Mouse (Mus musculus) urinary bladder, adult 18-20 months (tissue): ENCODE data around the gene Foxred1.
A peak's percentile ranks its signal among the peaks of the same experiment; 100 is the strongest.

Experiments
- DNase-seq, 2 experiments: peaks; one replicate each; pipeline ENCODE4 v3.0.0; 2022; ENCODE audit warnings: low spot score in 2 of 2, mixed read lengths in 2 of 2

The Foxred1 gene

GRCm38 (mm10) chr9:35210542-35211474 is at the start of gene Foxred1:
TSS of gene Foxred1 (minus strand) at chr9:35211055.
- peak; percentile 93 to 99 for DNase-seq

GRCm38 (mm10) chr9:35257365-35257764 is 46.5 kb upstream of the Foxred1 start:
- DNase-seq, result no peak

GRCm38 (mm10) chr9:35249476-35249875 is 38.6 kb upstream of the Foxred1 start:
- no peak for DNase-seq

GRCm38 (mm10) chr9:35247405-35247804 is 36.5 kb upstream of the Foxred1 start:
- no peak for DNase-seq

- no peak for DNase-seq
Observed at GRCm38 (mm10) chr9:35239734-35240133, 28.9 kb upstream of the Foxred1 start.

- no peak for DNase-seq
Observed at GRCm38 (mm10) chr9:35238915-35239571, 28.2 kb upstream of the Foxred1 start.

- no peak for DNase-seq
Observed at GRCm38 (mm10) chr9:35238371-35238770, 27.5 kb upstream of the Foxred1 start.

GRCm38 (mm10) chr9:35235996-35236395 is 25.1 kb upstream of the Foxred1 start:
- no peak for DNase-seq

- DNase-seq, result no peak
Observed at GRCm38 (mm10) chr9:35228671-35229070, 17.8 kb upstream of the Foxred1 start.

GRCm38 (mm10) chr9:35223466-35223865 is 12.6 kb upstream of the Foxred1 start:
- no peak for DNase-seq

- no peak for DNase-seq
Observed at GRCm38 (mm10) chr9:35217963-35218362, 7.1 kb upstream of the Foxred1 start.

GRCm38 (mm10) chr9:35211573-35212511 is 987 bp upstream of the Foxred1 start:
- no peak for DNase-seq

- no peak for DNase-seq
Observed at GRCm38 (mm10) chr9:35204421-35204820, 6.4 kb downstream of the Foxred1 start.

GRCm38 (mm10) chr9:35203536-35203935 is 7.3 kb downstream of the Foxred1 start:
- DNase-seq, result no peak

GRCm38 (mm10) chr9:35200529-35201060 is 10.3 kb downstream of the Foxred1 start:
- no peak for DNase-seq

GRCm38 (mm10) chr9:35199772-35200471 is 10.9 kb downstream of the Foxred1 start, which contains the start of the genes Srpr and Tirap:
TSS of gene Srpr (plus strand) at chr9:35200175.
TSS of gene Tirap (minus strand) at chr9:35200291.
- peak; percentile 88 to 91 for DNase-seq

GRCm38 (mm10) chr9:35198945-35199771 is 11.7 kb downstream of the Foxred1 start:
- DNase-seq, result no peak

- DNase-seq, result no peak
Observed at GRCm38 (mm10) chr9:35198351-35198750, 12.5 kb downstream of the Foxred1 start.

- DNase-seq, result no peak
Observed at GRCm38 (mm10) chr9:35197625-35198024, 13.2 kb downstream of the Foxred1 start.

GRCm38 (mm10) chr9:35194048-35194447 is 16.8 kb downstream of the Foxred1 start:
- no peak for DNase-seq
